Mouse (Mus musculus) heart, postnatal 0 days (tissue): ENCODE results near the gene Sbsn.

Experiments used
- CTCF ChIP-seq: IDR thresholded peaks from 2 replicates; pipeline ENCODE4 v1.5.1; 2016; ENCODE audit warnings: antibody characterized with exemption, control low read depth, low read depth
- EP300 ChIP-seq: IDR thresholded peaks from 2 replicates; pipeline ENCODE4 v1.6.1; 2016; ENCODE audit warnings: antibody characterized with exemption, low read depth

DNA sequence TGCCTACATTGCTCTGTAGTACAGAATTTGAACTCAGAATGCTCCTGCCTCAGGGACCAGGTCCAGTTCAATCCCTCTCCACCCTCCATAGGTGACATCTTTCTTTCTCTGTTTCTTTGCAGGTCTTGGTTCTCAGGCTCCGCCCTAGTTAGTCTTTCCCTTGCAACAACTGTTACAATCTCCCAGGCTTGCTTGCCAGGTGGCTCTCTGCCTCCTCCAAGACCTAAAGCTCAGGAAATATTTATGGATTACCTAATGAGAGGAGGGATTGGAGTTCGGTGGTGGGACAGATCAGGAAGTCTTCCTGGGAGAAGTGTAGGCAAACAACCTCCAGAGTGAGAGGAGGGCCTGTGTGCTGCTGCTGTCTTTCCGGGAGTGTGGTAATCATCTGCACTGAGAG is 31.4 kb downstream of the Sbsn start:
- TF ChIP-seq CTCF (no peak), EP300 (no peak)
